Mouse (Mus musculus): ENCODE data around the gene Cdk6. TPM values are rescaled to one million over a fixed set of nuclear protein-coding genes. Genes with fewer than 3 reads are reported as not detected.

Cdk6 gene
- polyA plus RNA-seq, 1 experiment, result 113 TPM

DNA sequence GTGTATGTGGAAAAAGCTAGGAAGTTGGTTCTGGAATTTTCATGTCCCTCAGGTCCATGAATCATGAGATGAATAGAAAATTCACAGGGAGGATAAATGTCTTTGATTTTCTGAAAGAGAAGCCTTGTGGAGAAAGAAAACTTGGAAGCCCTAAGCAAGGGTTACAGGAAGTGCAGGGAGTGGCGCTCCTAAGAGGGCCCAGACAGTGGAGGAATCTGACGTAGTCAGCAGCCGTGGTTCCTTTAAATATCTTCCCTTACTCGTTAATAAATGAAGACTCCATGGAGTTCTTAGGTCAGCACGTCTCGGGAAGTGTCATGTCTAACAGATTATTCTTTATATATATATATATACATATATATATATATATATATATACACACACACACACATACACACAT, 28.0 kb downstream of the Cdk6 start:
- no peak for TF ChIP-seq GATA1 (IDR thresholded peaks at IDR 0.05; ENCODE audit: low read length)

GRCm38 (mm10) chr5:3371212-3371611, 29.9 kb downstream of the Cdk6 start:
- no peak for TF ChIP-seq GATA1 (IDR thresholded peaks at IDR 0.05; ENCODE audit: low read length)

DNA sequence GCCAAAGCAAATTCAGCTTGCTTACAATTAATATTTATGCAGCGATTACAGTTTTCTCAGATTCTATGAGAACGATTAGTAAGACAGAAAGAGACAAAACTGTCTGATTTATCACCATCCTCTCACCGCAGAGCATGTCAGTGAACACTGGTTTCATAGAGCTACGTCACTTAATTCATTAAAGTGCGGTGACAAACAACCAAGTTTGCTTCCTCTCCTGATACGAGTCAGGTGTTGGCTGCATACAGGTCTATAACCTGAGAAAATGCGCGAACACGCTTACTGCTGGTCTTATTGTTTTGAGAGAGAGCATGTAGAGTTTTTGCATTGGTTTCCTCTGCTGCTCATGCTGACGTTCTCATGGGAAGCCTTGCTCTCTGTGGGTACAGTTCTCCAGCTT, 31.9 kb downstream of the Cdk6 start:
- TF ChIP-seq GATA1 (IDR thresholded peaks at IDR 0.05; ENCODE audit: low read length), result no peak

- TF ChIP-seq GATA1 (IDR thresholded peaks at IDR 0.05; ENCODE audit: low read length), result no peak
Observed at GRCm38 (mm10) chr5:3374763-3375162, 33.5 kb downstream of the Cdk6 start.

DNA sequence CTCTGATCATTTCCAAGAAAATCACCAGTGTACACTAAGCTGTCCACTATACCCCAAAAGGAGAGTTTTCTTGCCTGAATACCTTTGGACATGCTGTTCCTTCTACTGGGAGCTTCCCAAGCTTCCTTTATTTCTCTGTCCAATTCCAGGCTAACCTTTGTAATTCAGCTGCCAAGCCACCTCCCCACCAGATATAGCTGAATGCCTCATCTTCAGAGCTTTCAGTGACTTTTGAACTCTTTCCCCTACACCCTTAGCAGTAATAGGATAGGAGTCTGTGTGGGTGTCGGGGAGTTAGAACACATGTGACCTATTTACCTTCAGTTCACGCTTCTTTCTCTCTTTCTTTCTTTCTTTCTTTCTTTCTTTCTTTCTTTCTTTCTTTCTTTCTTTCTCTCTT, 34.9 kb downstream of the Cdk6 start:
- no peak for TF ChIP-seq GATA1 (IDR thresholded peaks at IDR 0.05; ENCODE audit: low read length)

GRCm38 (mm10) chr5:3379252-3379651, 38.0 kb downstream of the Cdk6 start:
- TF ChIP-seq GATA1 (IDR thresholded peaks at IDR 0.05; ENCODE audit: low read length), result no peak

GRCm38 (mm10) chr5:3380692-3381233, 39.5 kb downstream of the Cdk6 start:
- no peak for TF ChIP-seq GATA1 (IDR thresholded peaks at IDR 0.05; ENCODE audit: low read length)

DNA sequence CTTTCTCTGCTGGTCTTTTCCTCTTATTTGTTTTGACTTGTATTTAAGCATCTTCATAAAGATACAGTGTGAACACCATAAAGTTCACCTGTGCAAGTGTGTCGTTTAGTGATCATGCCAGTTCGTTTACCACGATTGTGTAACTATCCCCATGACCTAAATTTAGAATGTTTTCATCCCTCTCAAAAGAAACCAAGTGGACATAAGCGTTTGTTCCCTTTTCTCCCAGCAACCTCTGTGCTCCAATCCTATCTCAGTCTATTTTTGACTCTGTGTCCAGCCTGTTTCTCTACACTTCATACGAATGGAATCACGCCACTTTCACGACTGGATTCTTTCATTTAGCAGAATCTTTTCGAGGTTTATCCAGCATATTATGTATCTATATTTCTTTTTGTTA, 40.5 kb downstream of the Cdk6 start:
- TF ChIP-seq GATA1 (IDR thresholded peaks at IDR 0.05; ENCODE audit: low read length), result no peak

- TF ChIP-seq GATA1 (IDR thresholded peaks at IDR 0.05; ENCODE audit: low read length), result no peak
Observed at GRCm38 (mm10) chr5:3382343-3383040, 41.2 kb downstream of the Cdk6 start.

GRCm38 (mm10) chr5:3383547-3383946, 42.3 kb downstream of the Cdk6 start:
- no peak for TF ChIP-seq GATA1 (IDR thresholded peaks at IDR 0.05; ENCODE audit: low read length)

DNA sequence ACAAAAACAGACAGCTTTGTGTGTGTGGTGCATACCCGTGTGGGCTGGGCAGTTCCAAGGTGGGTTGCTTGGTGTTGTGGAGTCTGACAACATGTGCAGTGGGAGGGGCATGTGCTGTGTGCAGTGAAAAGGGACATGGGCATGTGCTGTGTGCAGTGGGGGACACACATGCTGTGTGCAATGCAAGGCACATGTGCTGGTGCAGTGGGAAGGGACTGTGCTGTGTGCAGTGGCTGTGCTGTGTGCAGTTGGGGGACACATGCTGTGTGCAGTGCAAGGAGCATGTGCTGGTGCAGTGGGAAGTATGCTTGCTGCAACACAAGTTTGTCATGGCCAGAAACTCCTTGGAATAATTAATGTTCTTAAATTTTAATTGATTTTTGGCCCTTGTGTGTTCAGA, 43.8 kb downstream of the Cdk6 start:
- TF ChIP-seq GATA1 (IDR thresholded peaks at IDR 0.05; ENCODE audit: low read length), result no peak

DNA sequence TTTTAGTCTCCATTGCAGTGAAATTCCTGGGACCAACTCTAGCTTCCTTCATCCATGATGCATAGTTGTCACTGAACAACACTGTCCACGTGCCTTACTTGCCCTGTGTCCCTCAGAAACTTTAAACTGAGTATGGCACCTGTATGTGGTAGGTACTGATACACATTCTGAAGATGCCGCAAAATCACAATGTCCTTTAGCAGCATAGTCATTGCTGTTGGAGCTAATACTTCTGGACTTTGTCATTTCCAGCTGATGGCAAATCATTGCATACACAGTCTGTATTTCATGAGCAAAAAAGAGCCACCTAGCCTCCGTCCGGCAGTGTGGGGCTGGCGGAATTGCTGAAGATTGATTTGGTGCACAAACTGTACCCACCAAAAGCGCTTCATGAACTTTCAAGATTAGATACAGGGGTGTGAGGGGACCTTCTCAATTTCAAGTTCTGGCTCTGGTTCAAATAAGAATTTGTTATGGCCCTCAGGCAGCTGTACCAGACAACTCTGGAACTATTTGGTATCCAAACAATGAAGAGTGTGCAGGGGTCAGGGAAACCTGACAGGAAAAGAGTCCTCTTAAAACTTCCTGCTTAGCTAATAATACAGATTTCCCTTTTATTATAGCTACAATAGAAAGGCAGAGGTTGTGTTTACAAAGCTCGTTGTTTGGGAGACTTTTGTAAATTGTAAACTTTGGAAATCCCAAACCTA, 44.9 kb downstream of the Cdk6 start:
- TF ChIP-seq GATA1 (IDR thresholded peaks at IDR 0.05; ENCODE audit: low read length), result no peak

- TF ChIP-seq GATA1 (IDR thresholded peaks at IDR 0.05; ENCODE audit: low read length), result no peak
Observed at GRCm38 (mm10) chr5:3386731-3387087, 45.4 kb downstream of the Cdk6 start.

GRCm38 (mm10) chr5:3387138-3387537, 45.9 kb downstream of the Cdk6 start:
- no peak for TF ChIP-seq GATA1 (IDR thresholded peaks at IDR 0.05; ENCODE audit: low read length)

DNA sequence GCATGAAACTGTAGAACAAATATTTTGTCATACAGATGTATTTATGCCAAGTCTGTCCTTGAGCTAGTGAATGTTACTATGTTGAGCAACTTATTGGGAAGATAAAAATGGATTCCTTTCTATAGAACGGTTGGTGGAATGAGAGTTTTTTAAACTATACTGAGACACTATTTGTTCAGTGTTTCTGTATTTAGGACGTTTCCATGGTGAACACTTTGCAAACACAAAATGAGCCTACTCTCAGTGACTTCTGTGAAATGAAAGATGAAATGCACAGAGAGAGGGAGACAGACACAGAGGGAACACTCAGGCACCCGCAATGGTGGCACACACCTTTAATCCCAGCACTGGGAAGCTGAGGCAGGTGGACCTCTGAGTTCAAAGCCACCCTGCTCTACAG, 51.6 kb downstream of the Cdk6 start:
- no peak for TF ChIP-seq GATA1 (IDR thresholded peaks at IDR 0.05; ENCODE audit: low read length)

DNA sequence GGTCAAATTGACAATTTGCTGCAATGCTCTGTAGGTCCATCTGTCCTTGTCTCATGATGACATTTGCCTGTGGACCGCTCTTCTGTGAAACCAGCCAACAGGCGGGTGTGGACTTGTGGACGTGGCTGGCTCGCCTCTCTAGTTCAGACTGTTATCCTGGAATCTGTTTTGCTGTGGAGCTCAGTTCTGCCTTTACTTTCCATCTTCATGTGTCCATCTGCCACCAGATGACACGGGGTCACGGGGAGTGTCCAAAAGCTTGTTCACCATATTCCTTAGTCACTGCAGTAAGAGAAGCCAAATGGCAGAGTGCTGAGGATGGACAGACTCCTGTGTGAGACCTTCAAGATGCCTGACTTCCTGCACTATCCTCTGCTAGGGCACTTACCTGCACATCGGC, 52.9 kb downstream of the Cdk6 start:
- no peak for TF ChIP-seq GATA1 (IDR thresholded peaks at IDR 0.05; ENCODE audit: low read length)

GRCm38 (mm10) chr5:3395020-3395419, 53.7 kb downstream of the Cdk6 start:
- no peak for TF ChIP-seq GATA1 (IDR thresholded peaks at IDR 0.05; ENCODE audit: low read length)
